Mouse (Mus musculus) CH12.LX (cell line): ENCODE data around the gene Fbxl17. TPM values are rescaled to one million over a fixed set of nuclear protein-coding genes. Genes with fewer than 3 reads are reported as not detected.

Experiments used
- DNase-seq: peaks from one replicate; pipeline ENCODE4 v3.0.0-alpha.2; 2013; ENCODE audit errors: extremely low read depth
- H3K27ac ChIP-seq: 2 replicates; pipeline ENCODE4 v1.5.1; 2012; ENCODE audit warnings: low read depth, mild to moderate bottlenecking, control low read depth, moderate library complexity; ENCODE audit not compliant: insufficient read depth
- H3K27me3 ChIP-seq: replicated peaks from 2 replicates; pipeline ENCODE3; 2012; ENCODE audit warnings: inconsistent platforms
- H3K36me3 ChIP-seq, 2 experiments: replicated peaks in 1 of 2; 2 replicates each; pipeline versions ENCODE3 to v1.6.1; 2012; ENCODE audit warnings: inconsistent platforms in 1 of 2, low read length in 1 of 2, mild to moderate bottlenecking in 1 of 2, mixed read lengths in 1 of 2, moderate library complexity in 1 of 2; ENCODE audit not compliant: control insufficient read depth in 1 of 2, insufficient read depth in 1 of 2
- H3K4me1 ChIP-seq, 2 experiments: 2 replicates each; pipeline ENCODE4 v1.6.1; 2012; ENCODE audit warnings: inconsistent platforms in 1 of 2, moderate library complexity in 1 of 2; ENCODE audit not compliant: insufficient read depth in 2 of 2, control insufficient read depth in 1 of 2
- H3K4me2 ChIP-seq: 2 replicates; pipeline ENCODE4 v1.6.1; 2012; ENCODE audit warnings: low read depth, mild to moderate bottlenecking, control low read depth; ENCODE audit not compliant: poor library complexity, insufficient read depth, severe bottlenecking
- H3K4me3 ChIP-seq, 3 experiments: fragments of 150-350 bp in 1 of 3; sonication (generic) in 1 of 3; replicated peaks in 1 of 3; 2 replicates each; pipeline versions ENCODE3 to v1.5.1; 2011 to 2012; ENCODE audit warnings: low read depth in 2 of 3, low read length in 2 of 3, mild to moderate bottlenecking in 2 of 3, moderate library complexity in 2 of 3, control low read depth in 1 of 3, improper control_type of control experiment in 1 of 3, inconsistent platforms in 1 of 3, mixed read lengths in 1 of 3; ENCODE audit not compliant: poor library complexity in 1 of 3
- H3K79me2 ChIP-seq: replicated peaks from 2 replicates; pipeline ENCODE4 v1.6.1; 2012; ENCODE audit warnings: mild to moderate bottlenecking, moderate library complexity; ENCODE audit not compliant: control insufficient read depth, poor library complexity, insufficient read depth, severe bottlenecking; ENCODE audit errors: extremely low read depth
- H3K9ac ChIP-seq: 2 replicates; pipeline ENCODE4 v1.6.1; 2012; ENCODE audit warnings: low read depth, mild to moderate bottlenecking, control low read depth, moderate library complexity; ENCODE audit not compliant: insufficient read depth
- H3K9me3 ChIP-seq: replicated peaks from 2 replicates; pipeline ENCODE3; 2012; ENCODE audit warnings: low read length, inconsistent platforms, mixed read lengths
- BHLHE40 ChIP-seq: IDR thresholded peaks from 2 replicates; pipeline ENCODE4 v1.6.1; 2011; ENCODE audit warnings: mild to moderate bottlenecking, low read depth, low read length, improper control_type of control experiment
- CHD1 ChIP-seq: IDR thresholded peaks from 2 replicates; pipeline ENCODE4 v1.6.1; 2012; ENCODE audit warnings: low read depth, low read length, improper control_type of control experiment, inconsistent platforms
- ELF1 ChIP-seq: IDR thresholded peaks from 2 replicates; pipeline ENCODE4 v1.6.1; 2014; ENCODE audit warnings: low read depth, mild to moderate bottlenecking, inconsistent platforms, low read length, improper control_type of control experiment
- GABPA ChIP-seq: IDR thresholded peaks from 2 replicates; pipeline ENCODE4 v1.6.1; 2012; ENCODE audit warnings: low read depth, low read length, improper control_type of control experiment, inconsistent platforms; ENCODE audit not compliant: insufficient replicate concordance
- JUND ChIP-seq: conservative IDR thresholded peaks from 2 replicates; pipeline ENCODE4 v1.6.1; 2011; ENCODE audit warnings: low read depth, low read length, improper control_type of control experiment
- KAT2A ChIP-seq: IDR thresholded peaks from 2 replicates; pipeline ENCODE4 v1.6.1; 2012; ENCODE audit warnings: low read length, improper control_type of control experiment, inconsistent platforms; ENCODE audit not compliant: insufficient replicate concordance
- MAX ChIP-seq: IDR thresholded peaks from 2 replicates; pipeline ENCODE4 v1.6.1; 2011; ENCODE audit warnings: low read length, improper control_type of control experiment
- MAZ ChIP-seq: IDR thresholded peaks from 2 replicates; pipeline ENCODE4 v1.6.1; 2012; ENCODE audit warnings: low read depth, mild to moderate bottlenecking, inconsistent platforms, low read length, improper control_type of control experiment, moderate library complexity
- MEF2A ChIP-seq: IDR thresholded peaks from 2 replicates; pipeline ENCODE4 v1.6.1; 2014; ENCODE audit warnings: low read depth, mild to moderate bottlenecking, inconsistent platforms, low read length, improper control_type of control experiment, borderline replicate concordance
- MYC ChIP-seq: IDR thresholded peaks from 2 replicates; pipeline ENCODE4 v1.6.1; 2011; ENCODE audit warnings: low read depth, mild to moderate bottlenecking, improper control_type of control experiment, low read length
- RAD21 ChIP-seq: IDR thresholded peaks from 2 replicates; pipeline ENCODE4 v1.6.1; 2011; ENCODE audit warnings: low read depth, mild to moderate bottlenecking, low read length, improper control_type of control experiment, moderate library complexity
- SMC3 ChIP-seq: IDR thresholded peaks from 2 replicates; pipeline ENCODE4 v1.6.1; 2011; ENCODE audit warnings: low read depth, low read length, improper control_type of control experiment
- UBTF ChIP-seq: IDR thresholded peaks from 2 replicates; pipeline ENCODE4 v1.6.1; 2012; ENCODE audit warnings: low read depth, mild to moderate bottlenecking, inconsistent platforms, low read length, improper control_type of control experiment, moderate library complexity
- USF1 ChIP-seq: IDR thresholded peaks from 2 replicates; pipeline ENCODE4 v1.6.1; 2014; ENCODE audit warnings: low read depth, mild to moderate bottlenecking, inconsistent platforms, low read length, improper control_type of control experiment
- ZC3H11A ChIP-seq: IDR thresholded peaks from 2 replicates; pipeline ENCODE4 v1.6.1; 2012; ENCODE audit warnings: low read depth, mild to moderate bottlenecking, inconsistent platforms, low read length, improper control_type of control experiment
- dilution Hi-C: fragments of 300-500 bp; cut with MboI; formaldehyde crosslinking; loops from 2 replicates; pipeline ENCODE4 v1.14.3; 2020; ENCODE audit warnings: low sequenced_read_pairs; ENCODE audit not compliant: extremely low pct_unique_long_range_greater_than_20kb, extremely low pct_ligation_motif_present
- in situ Hi-C: fragments of 300-500 bp; cut with MboI; formaldehyde crosslinking; loops from 3 replicates; pipeline ENCODE4 v1.14.3; 2019; ENCODE audit warnings: low sequenced_read_pairs, low pct_ligation_motif_present, low pct_unique_long_range_greater_than_20kb, mixed read lengths
- polyA plus RNA-seq: library from polyadenylated mRNA; unstranded; fragments of >175 nt; gene quantifications from 2 replicates; pipeline ENCODE4 v1.2.1, GENCODE M21; 2012; ENCODE audit warnings: low read depth; ENCODE audit not compliant: insufficient read length
- total RNA-seq, 2 experiments: library from RNA; depleted of rRNA; stranded (reverse); fragments of 300-350 nt in 1 of 2; fragments of >200 nt in 1 of 2; gene quantifications; 2 replicates each; pipeline ENCODE4 v1.2.3; 2012 to 2014

The Fbxl17 gene
- total and polyA plus RNA-seq, 3 experiments = 4.0 to 6.9 (median 4.3) TPM

GRCm38 (mm10) chr17:63110994-63111393, 388.8 kb downstream of the Fbxl17 start:
- H3K4me3 ChIP-seq = no peak overlapping the region
- no peaks in the 10 kb centered on the region for H3K9me3 ChIP-seq
- TF ChIP-seq MEF2A = no peak
- no peak for TF ChIP-seq MAZ
- no peak for TF ChIP-seq JUND
- no peak for TF ChIP-seq CHD1
- no peak for TF ChIP-seq MYC
- no peak for TF ChIP-seq UBTF
- no peak for TF ChIP-seq SMC3
- TF ChIP-seq ZC3H11A = no peak
- no peaks in the 10 kb centered on the region for H3K4me1 ChIP-seq
- no peak overlapping the region for H3K4me2 ChIP-seq
- H3K27ac ChIP-seq = no peak overlapping the region
- dilution Hi-C loops (no loop called here), in situ Hi-C loops (no loop called here)
- no peak for DNase-seq
- H3K79me2 ChIP-seq = no peaks in the 10 kb centered on the region
- H3K27me3 ChIP-seq = no peaks in the 10 kb centered on the region
- H3K9ac ChIP-seq = no peak overlapping the region
- H3K36me3 ChIP-seq = peaks cover 0 to 1% of the 10 kb centered on the region in 2 experiments

GRCm38 (mm10) chr17:63110211-63110755, 389.5 kb downstream of the Fbxl17 start:
- no peaks in the 10 kb centered on the region for H3K27me3 ChIP-seq
- no peak for TF ChIP-seq CHD1
- no peak for TF ChIP-seq ZC3H11A
- no peak for TF ChIP-seq SMC3
- TF ChIP-seq RAD21 = no peak
- TF ChIP-seq JUND = no peak
- no peak for TF ChIP-seq ELF1
- TF ChIP-seq KAT2A = no peak
- no peak for TF ChIP-seq GABPA
- no peak for TF ChIP-seq MAX
- TF ChIP-seq USF1 = no peak
- no peak for TF ChIP-seq BHLHE40
- no peak for TF ChIP-seq MAZ
- H3K4me2 ChIP-seq = no peak overlapping the region
- no peak overlapping the region for H3K27ac ChIP-seq
- no peaks in the 10 kb centered on the region for H3K4me1 ChIP-seq
- dilution Hi-C loops = no loop called here
- in situ Hi-C loops = no loop called here
- no peak overlapping the region for H3K9ac ChIP-seq
- no peak for DNase-seq
- H3K36me3 ChIP-seq = peaks cover 0 to 1% of the 10 kb centered on the region in 2 experiments
- H3K9me3 ChIP-seq = no peaks in the 10 kb centered on the region
- H3K79me2 ChIP-seq = no peaks in the 10 kb centered on the region
- no peak overlapping the region for H3K4me3 ChIP-seq
